Mouse (Mus musculus) lung, postnatal 25 days (tissue): ENCODE measurements around the gene Gm49378.
A peak's percentile ranks its signal among the peaks of the same experiment; 100 is the strongest.

Source experiments
- DNase-seq: peaks from one replicate; pipeline ENCODE4 v3.0.0; 2022; ENCODE audit warnings: low spot score

Gm49378 gene

GRCm38 (mm10) chr14:55589771-55590448, 47.8 kb downstream of the Gm49378 start:
- no peak for DNase-seq

DNA sequence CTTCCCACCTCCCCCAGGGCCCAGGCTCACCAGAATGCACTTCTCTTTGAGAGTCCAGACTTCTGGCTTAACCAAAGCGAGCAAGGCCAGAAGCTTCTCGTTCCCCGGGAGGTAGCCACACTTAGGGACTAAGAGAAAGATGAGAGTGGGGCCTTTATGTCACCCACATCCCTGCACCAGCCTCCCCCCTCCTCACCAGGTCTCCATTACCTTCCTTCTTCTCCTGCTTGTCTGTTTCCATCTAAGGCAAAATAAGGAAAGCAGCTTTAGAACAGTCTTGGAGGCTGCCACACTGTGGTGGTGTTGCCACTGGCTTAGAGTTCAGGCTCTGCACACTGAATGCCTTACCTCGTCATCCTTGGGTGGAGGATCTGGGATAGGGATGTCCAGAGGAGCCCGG, 48.4 kb downstream of the Gm49378 start:
- DNase-seq = no peak

- no peak for DNase-seq
These were observed 51.5 kb downstream of the Gm49378 start for GRCm38 (mm10) chr14:55586149-55586548.

GRCm38 (mm10) chr14:55585566-55585960, 52.1 kb downstream of the Gm49378 start:
- DNase-seq = no peak

DNA sequence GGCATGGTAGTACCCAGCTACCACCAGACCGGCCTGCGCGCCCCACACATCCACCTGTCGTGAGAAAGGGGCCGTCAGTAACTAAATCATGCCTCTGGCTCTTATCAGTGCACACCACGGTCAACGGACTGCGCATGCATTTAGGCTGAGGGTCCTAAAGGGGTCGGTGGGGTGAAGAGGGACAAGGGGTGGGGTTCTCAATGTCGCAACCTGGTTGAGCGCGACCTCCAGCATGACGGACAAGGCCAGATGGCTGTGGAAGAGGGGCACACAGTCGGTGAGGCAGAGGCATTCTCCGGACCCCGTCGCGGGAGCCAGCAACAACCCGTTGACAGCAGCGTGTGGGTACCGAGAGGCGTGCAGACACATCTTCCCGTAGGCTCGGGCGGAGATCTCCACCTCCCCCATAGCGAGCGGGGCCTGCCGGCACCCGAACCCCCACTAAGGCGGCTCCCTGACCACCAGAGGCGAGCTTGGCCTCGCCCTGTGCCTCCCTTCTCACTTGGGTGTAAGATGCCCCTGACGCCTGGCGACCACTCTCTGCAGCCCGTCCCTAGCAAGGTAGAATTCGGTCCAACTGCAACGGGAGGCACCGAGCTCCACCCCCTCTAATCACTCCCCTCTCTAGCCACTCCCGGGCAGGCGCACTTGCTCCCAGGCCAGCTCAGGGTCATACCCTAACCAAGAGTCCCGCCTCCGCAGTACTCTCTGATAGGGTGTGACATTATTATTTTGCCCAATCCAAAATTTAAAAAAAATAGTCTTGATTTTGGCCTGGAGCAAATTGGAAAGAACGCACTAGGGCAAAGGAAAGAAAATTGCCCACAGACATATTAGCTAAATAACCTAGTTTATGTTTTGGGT, 52.8 kb downstream of the Gm49378 start, which contains the start of gene Emc9:
TSS of gene Emc9 (minus strand) at position 601 of the 864 bp plus-strand sequence.
- DNase-seq = peak; percentile 87

- DNase-seq = no peak
These were observed 53.4 kb downstream of the Gm49378 start for GRCm38 (mm10) chr14:55584303-55584701.

DNA sequence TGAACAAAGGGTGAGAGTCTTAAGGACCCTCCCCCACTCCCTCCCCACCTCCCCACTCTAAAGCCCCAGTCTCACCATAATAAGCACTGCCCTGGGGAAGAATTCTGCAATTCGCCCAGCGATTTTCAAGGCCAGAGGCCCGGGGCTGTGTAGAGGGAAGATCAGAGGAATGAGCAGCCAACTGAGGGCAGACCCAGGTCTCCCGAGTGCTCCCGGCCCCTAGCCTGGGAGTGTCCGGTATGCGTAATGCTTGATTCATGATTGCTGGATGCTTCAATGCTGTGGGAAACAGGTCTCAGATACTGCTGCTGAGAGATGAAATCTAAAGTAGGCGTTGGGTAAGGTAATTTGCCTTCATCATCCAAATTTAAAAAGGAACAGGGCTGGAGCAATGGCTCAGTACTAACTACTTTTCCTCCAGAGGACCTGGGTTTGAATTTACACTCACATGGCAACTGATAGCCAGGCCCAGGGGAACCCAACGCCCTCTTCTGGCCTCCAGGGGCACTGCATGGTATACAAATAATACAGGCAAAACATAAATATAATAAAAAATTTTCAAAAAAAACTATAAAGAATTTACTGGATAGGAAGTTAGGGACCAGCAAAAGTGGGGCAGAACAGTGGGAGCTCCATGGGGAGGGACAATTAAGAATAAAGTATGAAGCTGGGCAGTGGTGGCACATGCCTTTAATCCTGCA, 55.6 kb downstream of the Gm49378 start:
- DNase-seq = no peak

- DNase-seq = no peak
These were observed 57.0 kb downstream of the Gm49378 start for GRCm38 (mm10) chr14:55580731-55581130.

DNA sequence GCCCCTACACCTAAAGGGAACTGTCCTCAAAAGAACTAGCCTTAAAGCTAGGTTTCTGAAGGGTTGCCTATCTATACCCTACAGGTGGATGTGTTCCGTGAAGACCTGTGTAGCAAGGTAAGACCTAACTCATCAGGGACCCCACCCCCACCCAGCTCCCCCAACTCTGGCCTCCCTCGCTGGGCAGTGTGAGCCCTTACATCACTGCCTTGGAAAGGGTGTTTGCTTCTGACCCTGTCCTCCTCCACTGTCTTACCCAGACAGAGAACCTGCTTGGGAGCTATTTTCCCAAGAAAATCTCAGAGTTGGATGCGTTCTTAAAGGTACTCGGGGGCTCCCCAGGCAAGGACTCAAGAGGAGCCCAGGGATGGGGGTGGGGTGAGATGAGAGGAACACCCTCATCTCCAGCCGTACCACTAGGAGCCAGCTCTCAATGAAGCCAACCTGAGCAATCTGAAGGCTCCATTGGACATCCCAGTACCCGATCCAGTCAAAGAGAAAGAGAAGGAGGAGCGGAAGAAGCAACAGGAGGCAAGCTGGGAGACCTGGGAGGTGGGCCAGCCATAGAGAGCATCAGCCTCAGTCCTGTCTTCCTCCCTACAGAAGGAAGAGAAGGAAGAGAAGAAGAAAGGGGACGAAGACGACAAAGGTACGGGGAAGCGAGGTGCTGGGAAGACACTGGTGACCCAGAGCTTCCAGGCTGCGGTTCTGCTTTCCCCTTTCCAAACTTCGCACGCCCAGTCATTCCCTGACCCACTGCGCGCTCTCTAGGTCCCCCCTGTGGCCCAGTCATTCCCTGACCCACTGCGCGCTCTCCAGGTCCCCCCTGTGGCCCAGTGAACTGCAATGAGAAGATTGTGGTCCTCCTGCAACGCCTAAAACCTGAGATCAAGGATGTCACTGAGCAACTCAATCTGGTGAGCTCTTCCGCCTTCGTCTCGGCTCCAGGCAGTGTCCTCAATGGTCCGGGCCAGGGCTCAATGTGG, 57.9 kb downstream of the Gm49378 start:
- DNase-seq = no peak
